Mouse (Mus musculus) G1E (cell line): ENCODE results near the gene Fbln7.

Experiments used
- CTCF ChIP-seq: IDR thresholded peaks from 2 replicates; pipeline ENCODE4 v1.5.1; 2012; ENCODE audit warnings: low read depth, low read length, inconsistent platforms, mixed read lengths
- GATA1 ChIP-seq: IDR thresholded peaks from 2 replicates; pipeline ENCODE4 v1.6.1; 2012; ENCODE audit warnings: borderline replicate concordance, low read length, inconsistent platforms, mixed read lengths
- GATA2 ChIP-seq: IDR thresholded peaks from 2 replicates; pipeline ENCODE4 v1.6.1; 2012; ENCODE audit warnings: low read depth, low read length, inconsistent platforms, borderline replicate concordance
- TAL1 ChIP-seq: conservative IDR thresholded peaks from 2 replicates; pipeline ENCODE4 v1.6.1; 2012; ENCODE audit warnings: low read depth, low read length, inconsistent platforms, mixed read lengths

GRCm38 (mm10) chr2:128881236-128881635 is 18.5 kb downstream of the Fbln7 start:
- TF ChIP-seq CTCF (peak; percentile 24; the same call in 1 of the 2 replicates), GATA1 (no peak), TAL1 (no peak), GATA2 (no peak)
